Mouse (Mus musculus) C2C12 (cell line): ENCODE results near the gene N6amt1.

Source experiments
- CEBPB ChIP-seq: IDR thresholded peaks from one replicate; pipeline ENCODE4 v1.6.1; 2011; ENCODE audit warnings: low read depth, mild to moderate bottlenecking, control low read depth, moderate library complexity
- CTCF ChIP-seq: IDR thresholded peaks from one replicate; pipeline ENCODE4 v1.5.1; 2011; ENCODE audit not compliant: control insufficient read depth, insufficient read depth, insufficient read length
- MAX ChIP-seq: IDR thresholded peaks from one replicate; pipeline ENCODE4 v1.6.1; 2011; ENCODE audit warnings: mild to moderate bottlenecking, control low read depth
- MYOD1 ChIP-seq: IDR thresholded peaks from one replicate; pipeline ENCODE4 v1.6.1; 2011; ENCODE audit warnings: low read depth; ENCODE audit not compliant: control insufficient read depth, insufficient read length
- USF1 ChIP-seq: IDR thresholded peaks from one replicate; pipeline ENCODE4 v1.6.1; 2011; ENCODE audit warnings: low read depth, mild to moderate bottlenecking, control low read depth, moderate library complexity

DNA sequence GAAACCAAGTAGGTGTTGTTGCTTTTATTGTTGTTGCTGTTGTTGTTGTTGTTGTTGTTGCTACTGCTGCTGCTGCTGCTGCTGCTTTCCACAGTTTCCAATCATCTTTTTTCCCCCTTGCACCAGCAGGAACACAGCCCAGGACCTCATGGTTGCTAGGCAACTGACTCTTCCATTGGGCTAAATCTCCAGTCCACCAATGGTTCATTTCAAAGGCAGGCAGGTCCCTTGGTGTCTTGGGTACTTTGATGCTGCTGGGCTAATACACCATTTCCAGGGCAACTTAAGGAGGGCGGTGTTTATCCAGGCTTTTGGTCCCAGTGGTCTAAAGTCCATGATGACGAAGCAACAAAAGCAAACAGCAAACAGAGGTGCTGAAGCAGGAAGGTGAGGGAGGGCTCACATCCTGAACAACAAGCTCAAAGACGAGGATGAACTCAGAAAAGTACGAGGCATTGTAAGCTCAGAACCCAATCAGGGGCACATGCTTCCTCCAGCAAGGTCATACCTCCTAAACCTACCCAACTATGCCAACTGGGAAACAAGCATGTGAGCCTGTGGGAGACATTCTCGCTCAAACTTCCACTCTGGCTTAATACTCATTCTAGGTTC, 35.7 kb upstream of the N6amt1 start:
- TF ChIP-seq MYOD1 (no peak), CTCF (no peak), USF1 (no peak), MAX (no peak), CEBPB (no peak)
